Comparison of ENCODE assay signal across 7 mouse cellular contexts in genomic region chr17:70849399-70850232, GRCm38 (mm10). TPM values are rescaled to one million over a fixed set of nuclear protein-coding genes. Genes with fewer than 3 reads are reported as not detected.
A peak's percentile ranks its signal among the peaks of the same experiment; 100 is the strongest.
DNase-seq lines count a peak whose midpoint lies in the region; ATAC-seq and TF ChIP-seq lines count a peak whose summit lies in the region.

No protein-coding gene starts in this region.

- peak; percentile 73 for DNase-seq in MEL-GATA-1-ER (ENCODE audit: extremely low read depth, low read depth)
- DNase-seq in gastrocnemius, adult 18-20 months (ENCODE audit: low spot score): peak; percentile 89
- peak; percentile 83 for DNase-seq in hindbrain, embryonic 14.5 days (ENCODE audit: low spot score)
- peak; percentile 93 for DNase-seq in limb, embryonic 10.5 days (ENCODE audit: low spot score)
- DNase-seq in midbrain, embryonic 10.5 days (ENCODE audit: low spot score): peak; percentile 88
- peak; percentile 78 to 80 for DNase-seq in spleen, adult 2 months (ENCODE audit: low read depth in 1 of 2, low spot score in 2 of 2)

- peaks cover 51% of the 10 kb centered on the region for H3K27me3 ChIP-seq in hindbrain, embryonic 14.5 days (ENCODE audit: control insufficient read depth, insufficient read depth, low read length)
- no peaks in the 10 kb centered on the region for H3K27me3 ChIP-seq in limb, embryonic 10.5 days (ENCODE audit: low read depth, poor library complexity, severe bottlenecking)
- H3K27me3 ChIP-seq in midbrain, embryonic 10.5 days (ENCODE audit: low read depth, poor library complexity, severe bottlenecking): no peaks in the 10 kb centered on the region
- H3K27me3 ChIP-seq in spleen, adult 2 months (ENCODE audit: control insufficient read depth, insufficient read depth, low read length): no peaks in the 10 kb centered on the region

- no peaks in the 10 kb centered on the region for H3K36me3 ChIP-seq in hindbrain, embryonic 14.5 days (replicated peaks; ENCODE audit: control insufficient read depth, insufficient read depth)
- H3K36me3 ChIP-seq in limb, embryonic 10.5 days: peaks cover 18% of the 10 kb centered on the region
- peaks cover 18% of the 10 kb centered on the region for H3K36me3 ChIP-seq in midbrain, embryonic 10.5 days
- peaks cover 12% of the 10 kb centered on the region for H3K36me3 ChIP-seq in spleen, adult 2 months (ENCODE audit: control insufficient read depth, insufficient read depth, low read length)

- peak overlapping the region; percentile 99 for H3K4me2 ChIP-seq in hindbrain, embryonic 14.5 days (replicated peaks)

- peak overlapping the region; percentile 63 for H3K9ac ChIP-seq in hindbrain, embryonic 14.5 days

- TF ChIP-seq CTCF in spleen, adult 2 months (IDR thresholded peaks at IDR 0.05; ENCODE audit: extremely low read depth, insufficient read depth, insufficient read length, insufficient replicate concordance): no peak

- under 1% methylated on average over 33 of the region's 33 CpGs for WGBS in hindbrain, embryonic 14.5 days
- under 1% methylated on average over 33 of the region's 33 CpGs for WGBS in limb, embryonic 10.5 days
- under 1% methylated on average over 33 of the region's 33 CpGs for WGBS in midbrain, embryonic 10.5 days
- WGBS in spleen, adult 2 months: under 1% methylated on average over 33 of the region's 33 CpGs

- no peak for ATAC-seq in hindbrain, embryonic 14.5 days (ENCODE audit: low FRiP score)

- peak overlapping the region; percentile 93 for H3K27ac ChIP-seq in brown adipose tissue, adult 24 weeks (replicated peaks; ENCODE audit: low read depth, low read length)
- peak overlapping the region; percentile 88 for H3K27ac ChIP-seq in hindbrain, embryonic 14.5 days
- peak overlapping the region; percentile 99 for H3K27ac ChIP-seq in limb, embryonic 10.5 days
- H3K27ac ChIP-seq in midbrain, embryonic 10.5 days (replicated peaks): peak overlapping the region; percentile 97
- H3K27ac ChIP-seq in spleen, adult 2 months (ENCODE audit: insufficient read depth, low read length): peak overlapping the region; percentile 88

- peak overlapping the region; percentile 87 for H3K4me3 ChIP-seq in brown adipose tissue, adult 24 weeks (ENCODE audit: insufficient read depth, low read depth, low read length)
- peak overlapping the region; percentile 60 for H3K4me3 ChIP-seq in hindbrain, embryonic 14.5 days (replicated peaks; ENCODE audit: low read length)
- H3K4me3 ChIP-seq in limb, embryonic 10.5 days: peak overlapping the region; percentile 92
- H3K4me3 ChIP-seq in midbrain, embryonic 10.5 days: peak overlapping the region; percentile 84
- peak overlapping the region; percentile 82 for H3K4me3 ChIP-seq in spleen, adult 2 months (ENCODE audit: extremely low read depth, insufficient read depth, insufficient read length)

- no peaks in the 10 kb centered on the region for H3K9me3 ChIP-seq in hindbrain, embryonic 14.5 days (ENCODE audit: control insufficient read depth, low read length)
- H3K9me3 ChIP-seq in limb, embryonic 10.5 days (replicated peaks): no peaks in the 10 kb centered on the region
- no peaks in the 10 kb centered on the region for H3K9me3 ChIP-seq in midbrain, embryonic 10.5 days (replicated peaks)

- peak; percentile 12 for TF ChIP-seq POLR2A in spleen, adult 2 months (IDR thresholded peaks at IDR 0.05; ENCODE audit: low read depth, low read length)

- H3K4me1 ChIP-seq in brown adipose tissue, adult 24 weeks (ENCODE audit: control insufficient read depth, insufficient read depth, insufficient read length, low read length): peaks cover 8% of the 10 kb centered on the region; the same call in 1 of the 2 replicates
- peaks cover 36% of the 10 kb centered on the region; the same call in 1 of the 2 replicates for H3K4me1 ChIP-seq in hindbrain, embryonic 14.5 days (replicated peaks; ENCODE audit: control insufficient read depth, insufficient read depth, low read length)
- H3K4me1 ChIP-seq in limb, embryonic 10.5 days: peaks cover 46% of the 10 kb centered on the region
- peaks cover 72% of the 10 kb centered on the region for H3K4me1 ChIP-seq in midbrain, embryonic 10.5 days
- peaks cover 6% of the 10 kb centered on the region for H3K4me1 ChIP-seq in spleen, adult 2 months (ENCODE audit: control insufficient read depth, insufficient read depth, insufficient read length)

RNA-seq across cellular contexts. Expression of gene Tgif1, which starts 3.7 kb away (rescaled TPM):
- polyA plus RNA-seq in brown adipose tissue, adult 24 weeks (2012; ENCODE audit: insufficient read depth, insufficient read length, missing spikeins): 4.2 and 6.7 TPM in 2 replicates
- 1 to 10 TPM; 4.2 to 9.3 TPM for total RNA-seq in gastrocnemius, adult 18-20 months (2021)
- 11.8 and 12.0 TPM in 2 replicates for polyA plus RNA-seq in hindbrain, embryonic 14.5 days (2014; fragmentation: Nextera tagmentation; extraction: Ambion mirVana)
- polyA plus RNA-seq in limb, embryonic 10.5 days (2016; fragmentation: Nextera tagmentation; extraction: Ambion mirVana): 105 and 132 TPM in 2 replicates
- 72.9 and 73.6 TPM in 2 replicates for polyA plus RNA-seq in midbrain, embryonic 10.5 days (2016; fragmentation: Nextera tagmentation; extraction: Ambion mirVana)
- polyA plus RNA-seq in spleen, adult 2 months (2012; rRNA removed): 22.2 and 22.6 TPM in 2 replicates
